Mouse (Mus musculus): ENCODE results near the gene Vps50. TPM values are rescaled to one million over a fixed set of nuclear protein-coding genes. Genes with fewer than 3 reads are reported as not detected.
A peak's percentile ranks its signal among the peaks of the same experiment; 100 is the strongest.

The Vps50 gene
- total RNA-seq (2021) = 10 to 100 TPM; 52.1 to 54.2 TPM
- long read RNA-seq, experiment 1, transcript Vps50-201 (28 exons, 3,788 nt) = major isoform, 34 of 41 reads
- long read RNA-seq, experiment 1, partial matches to known transcripts = 4 of 41 reads
- long read RNA-seq, experiment 1, other reads (novel, unspliced or antisense) = 1 of 41 reads
- long read RNA-seq, experiment 2, full-length matches to known transcripts = 45 of 59 reads
- long read RNA-seq, experiment 2, partial matches to known transcripts = 10 of 59 reads
- long read RNA-seq, experiment 2, other reads (novel, unspliced or antisense) = 4 of 59 reads

- DNase-seq (ENCODE audit: low spot score in 2 of 2) = peak; percentile 89 to 96
- H3K4me3 ChIP-seq = peak within 1 kb of the TSS; percentile 81
- H3K27ac ChIP-seq = peak within 1 kb of the TSS; percentile 79
- no peak; the same call in none of the 2 replicates for TF ChIP-seq CTCF (conservative IDR thresholded peaks at IDR 0.05)
Measured at GRCm38 (mm10) chr6:3498162-3498848, at the start of gene Vps50, which contains the start of gene Hepacam2. Gene Vps50 (plus strand): TSS chr6:3498382. Gene Hepacam2 (minus strand): TSS chr6:3498298.

DNA sequence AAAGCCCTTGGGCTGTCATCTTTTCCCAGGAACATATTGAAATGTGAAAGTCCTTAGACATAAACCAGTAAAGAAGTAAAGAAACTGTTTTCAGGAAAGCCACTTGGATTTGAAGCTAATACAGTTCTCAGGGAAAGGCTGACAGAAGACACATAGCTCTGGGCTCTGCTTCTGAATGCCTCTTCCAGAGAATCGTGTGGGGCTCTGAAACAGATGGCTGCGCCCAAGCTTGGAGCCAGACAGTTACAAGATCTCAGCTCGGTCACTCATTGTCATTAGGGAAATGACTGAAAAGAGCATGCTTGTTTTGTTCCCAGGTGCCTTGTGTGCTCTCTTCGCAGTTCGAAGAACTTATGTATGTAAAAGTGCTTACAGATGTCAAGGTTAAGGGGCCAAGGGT is 43.8 kb upstream of the Vps50 start:
- H3K27ac ChIP-seq = no peak overlapping the region
- no peak for DNase-seq (ENCODE audit: low spot score in 2 of 2)
- H3K4me3 ChIP-seq = no peak overlapping the region
- no peak for TF ChIP-seq CTCF (conservative IDR thresholded peaks at IDR 0.05)

DNA sequence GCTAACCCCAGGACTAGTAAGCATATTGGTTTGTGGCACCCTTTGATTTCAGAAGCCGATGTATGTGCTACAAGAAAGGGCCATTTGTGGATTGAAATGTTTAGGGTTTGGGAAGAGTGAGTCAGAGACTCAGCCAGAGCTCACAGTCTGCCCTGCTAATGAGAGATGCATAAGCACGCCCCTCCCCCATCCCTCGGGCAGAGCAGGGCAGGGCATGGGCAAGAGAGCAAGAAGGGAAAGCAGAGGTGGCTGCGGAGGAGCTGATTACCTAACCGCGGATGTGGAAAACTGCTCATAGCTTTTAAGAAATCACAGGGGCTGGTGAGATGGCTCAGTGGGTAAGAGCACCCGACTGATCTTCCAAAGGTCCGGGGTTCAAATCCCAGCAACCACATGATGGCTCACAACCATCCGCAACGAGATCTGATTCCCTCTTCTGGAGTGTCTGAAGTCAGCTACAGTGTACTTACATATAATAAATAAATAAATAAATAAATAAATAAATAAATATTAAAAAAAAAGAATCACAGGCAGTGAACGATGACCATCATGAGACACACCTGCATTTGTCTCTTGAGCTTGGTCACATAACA is 42.1 kb upstream of the Vps50 start:
- no peak for DNase-seq (ENCODE audit: low spot score in 2 of 2)
- Histone ChIP-seq H3K27ac (no peak overlapping the region), H3K4me3 (no peak overlapping the region)
- TF ChIP-seq CTCF (conservative IDR thresholded peaks at IDR 0.05) = no peak

GRCm38 (mm10) chr6:3463026-3463425 is 35.2 kb upstream of the Vps50 start:
- DNase-seq (ENCODE audit: low spot score in 2 of 2) = no peak
- TF ChIP-seq CTCF (conservative IDR thresholded peaks at IDR 0.05) = no peak
- Histone ChIP-seq H3K4me3 (no peak overlapping the region), H3K27ac (no peak overlapping the region)

GRCm38 (mm10) chr6:3463594-3463993 is 34.6 kb upstream of the Vps50 start:
- TF ChIP-seq CTCF (conservative IDR thresholded peaks at IDR 0.05) = no peak
- no peak for DNase-seq (ENCODE audit: low spot score in 2 of 2)
- H3K27ac ChIP-seq = no peak overlapping the region
- no peak overlapping the region for H3K4me3 ChIP-seq

- no peak for TF ChIP-seq CTCF (conservative IDR thresholded peaks at IDR 0.05)
- H3K27ac ChIP-seq = no peak overlapping the region
- no peak for DNase-seq (ENCODE audit: low spot score in 2 of 2)
- no peak overlapping the region for H3K4me3 ChIP-seq
Measured at GRCm38 (mm10) chr6:3468627-3469026, 29.6 kb upstream of the Vps50 start.

- no peak for TF ChIP-seq CTCF (conservative IDR thresholded peaks at IDR 0.05)
- Histone ChIP-seq H3K27ac (no peak overlapping the region), H3K4me3 (no peak overlapping the region)
- DNase-seq (ENCODE audit: low spot score in 2 of 2) = no peak
Measured at GRCm38 (mm10) chr6:3470706-3471105, 27.5 kb upstream of the Vps50 start.

DNA sequence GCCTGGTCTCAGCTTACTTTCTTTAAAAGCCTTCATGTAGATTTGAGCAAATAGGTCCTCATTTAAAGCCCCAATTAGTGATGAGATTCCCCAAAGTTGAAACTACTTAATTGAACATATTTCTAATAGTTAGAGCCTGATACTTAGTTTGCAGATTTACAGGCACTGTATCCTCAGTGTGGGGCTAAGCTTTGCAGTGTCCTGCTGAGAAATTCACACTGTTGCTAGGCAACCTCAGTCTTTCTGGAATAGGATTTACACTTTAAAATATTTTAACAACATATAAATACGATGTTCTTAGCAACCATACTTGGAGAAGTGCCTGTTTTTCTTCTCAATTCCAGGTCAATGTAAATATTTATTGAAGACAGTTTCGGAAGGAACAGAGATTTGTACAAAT is 21.9 kb upstream of the Vps50 start:
- Histone ChIP-seq H3K27ac (no peak overlapping the region), H3K4me3 (no peak overlapping the region)
- TF ChIP-seq CTCF (conservative IDR thresholded peaks at IDR 0.05) = no peak
- no peak for DNase-seq (ENCODE audit: low spot score in 2 of 2)

DNA sequence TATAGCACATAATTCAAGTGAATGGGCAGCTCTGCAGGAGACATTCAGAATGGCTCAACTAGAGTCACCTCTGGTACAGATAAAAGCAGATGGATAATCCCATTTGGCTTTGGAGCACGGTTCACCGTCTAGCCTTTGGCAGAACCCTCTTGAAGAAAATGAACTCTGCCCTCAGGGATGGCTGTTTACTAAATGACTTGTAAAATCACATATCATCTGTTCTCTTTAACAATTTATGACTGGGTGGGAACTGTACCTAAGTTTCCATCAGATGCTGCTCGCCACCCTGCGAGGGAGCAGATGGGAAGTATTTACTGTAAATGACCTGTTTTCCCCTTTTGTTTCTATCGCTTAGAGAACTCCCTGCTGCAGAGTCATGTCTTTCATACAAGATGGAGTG is 18.3 kb upstream of the Vps50 start:
- Histone ChIP-seq H3K4me3 (no peak overlapping the region), H3K27ac (no peak overlapping the region)
- no peak for TF ChIP-seq CTCF (conservative IDR thresholded peaks at IDR 0.05)
- DNase-seq (ENCODE audit: low spot score in 2 of 2) = no peak

GRCm38 (mm10) chr6:3481705-3482104 is 16.5 kb upstream of the Vps50 start:
- Histone ChIP-seq H3K4me3 (no peak overlapping the region), H3K27ac (no peak overlapping the region)
- no peak for TF ChIP-seq CTCF (conservative IDR thresholded peaks at IDR 0.05)
- no peak for DNase-seq (ENCODE audit: low spot score in 2 of 2)

DNA sequence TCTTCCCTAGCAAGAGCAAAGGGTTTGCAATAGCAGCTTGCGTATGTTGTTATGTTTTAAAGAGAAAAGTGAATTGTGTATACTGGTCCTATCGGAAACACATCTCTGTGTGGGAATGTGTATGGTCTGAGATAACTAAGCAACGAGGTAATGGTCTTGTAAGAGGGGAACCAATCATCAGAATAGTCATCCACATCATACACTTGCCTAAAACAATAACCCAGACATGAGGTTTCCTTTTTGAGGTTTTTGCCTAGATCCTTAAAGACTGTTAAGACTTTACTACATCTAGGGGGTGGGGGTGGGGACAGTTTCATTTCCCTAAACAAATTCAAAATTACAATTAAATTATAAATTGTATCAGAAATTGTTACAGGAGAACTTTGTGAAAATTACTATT is 13.0 kb upstream of the Vps50 start:
- DNase-seq (ENCODE audit: low spot score in 2 of 2) = no peak
- no peak overlapping the region for H3K27ac ChIP-seq
- no peak overlapping the region for H3K4me3 ChIP-seq
- TF ChIP-seq CTCF (conservative IDR thresholded peaks at IDR 0.05) = no peak

DNA sequence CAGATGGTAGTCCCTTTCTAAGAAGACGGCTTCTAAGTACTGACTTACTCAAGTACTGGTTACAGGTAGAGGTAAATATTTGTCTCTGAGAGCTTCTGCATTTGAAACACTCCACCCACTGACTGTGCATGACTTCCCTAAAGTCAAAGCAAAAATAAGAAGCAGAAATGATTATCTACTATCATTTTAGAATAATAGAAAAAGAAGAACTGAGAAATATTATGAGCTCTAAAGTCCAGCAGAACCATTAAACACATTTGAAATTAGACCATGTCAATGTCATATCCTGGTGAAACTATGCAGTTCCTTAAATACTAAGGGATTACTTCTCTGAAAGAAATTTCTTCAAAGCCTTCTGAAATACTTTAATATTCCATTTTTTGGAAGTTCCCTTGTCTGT is 10.8 kb upstream of the Vps50 start:
- no peak for DNase-seq (ENCODE audit: low spot score in 2 of 2)
- no peak for TF ChIP-seq CTCF (conservative IDR thresholded peaks at IDR 0.05)
- H3K27ac ChIP-seq = no peak overlapping the region
- no peak overlapping the region for H3K4me3 ChIP-seq

DNA sequence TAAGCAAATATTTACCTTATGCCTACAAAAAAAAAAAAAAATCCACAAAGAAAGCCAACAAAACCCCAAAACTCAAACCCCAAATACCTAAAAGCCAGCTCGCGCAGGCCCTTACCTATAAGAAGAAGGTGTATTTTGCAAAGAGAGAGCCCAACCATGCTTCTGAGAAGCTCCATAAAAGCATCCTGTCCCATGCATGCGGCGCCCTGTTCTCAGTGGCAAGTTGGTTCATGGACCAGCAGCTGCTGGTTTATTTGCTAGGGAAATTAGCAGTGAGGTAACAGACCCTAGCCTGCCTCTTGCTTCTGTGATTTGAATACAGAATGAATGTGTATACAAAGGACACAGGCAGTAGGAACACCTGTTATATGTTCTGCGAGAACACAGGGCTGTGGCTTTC is 3.9 kb upstream of the Vps50 start:
- no peak overlapping the region for H3K27ac ChIP-seq
- no peak for TF ChIP-seq CTCF (conservative IDR thresholded peaks at IDR 0.05)
- no peak overlapping the region for H3K4me3 ChIP-seq
- no peak for DNase-seq (ENCODE audit: low spot score in 2 of 2)

Data from layer of hippocampus, adult 2 months (tissue).